Mouse (Mus musculus) thymus, postnatal 4 days (tissue): Measurements from ENCODE around the gene Dnase1l3.
"Not testable (repeated sequence)": the region's sequence is repeated elsewhere in the genome, so short reads cannot be mapped to it uniquely, and the experiment has no call there.

Experiments
- DNase-seq: peaks from one replicate; pipeline ENCODE4 v3.0.0; 2021

Dnase1l3 gene

DNA sequence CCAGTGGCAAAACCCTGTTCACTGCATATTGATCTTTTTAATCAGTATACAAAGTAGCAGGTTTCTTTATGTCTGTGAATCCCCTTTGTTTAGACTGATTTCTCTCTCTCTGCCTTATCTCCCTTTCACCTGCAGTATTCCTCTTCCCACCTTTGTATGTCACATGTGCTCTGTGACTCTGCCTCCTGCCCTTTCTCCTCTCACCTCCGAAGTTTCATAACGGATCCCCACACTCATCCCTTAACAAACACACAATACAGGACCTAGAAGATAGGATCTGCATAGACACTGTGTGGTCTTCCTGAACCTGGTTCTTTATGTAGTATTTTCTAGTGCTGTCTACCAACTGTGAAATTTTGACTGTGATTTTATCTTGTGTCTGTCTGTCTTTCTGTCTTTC, 16.9 kb upstream of the Dnase1l3 start:
- no peak for DNase-seq

DNA sequence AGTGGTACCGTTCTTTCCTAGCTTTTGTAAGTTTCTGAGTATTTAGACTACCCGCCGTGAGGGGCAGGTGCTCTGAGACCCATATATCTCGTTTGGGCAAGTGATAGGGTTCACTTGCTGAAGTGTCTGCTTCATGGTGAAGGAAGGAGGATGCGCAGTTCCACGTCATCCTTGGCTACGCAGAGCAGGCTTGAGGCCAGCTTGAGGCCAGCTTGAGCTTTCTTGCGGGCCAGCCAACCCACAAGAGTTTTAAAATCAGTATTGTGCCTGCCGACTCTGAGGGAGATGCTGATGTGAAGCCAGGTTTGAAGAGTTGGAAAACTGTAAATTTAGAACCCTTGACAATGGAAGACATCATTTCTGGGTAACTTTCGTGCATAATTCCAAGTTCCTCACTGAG, 13.6 kb upstream of the Dnase1l3 start:
- no peak for DNase-seq

DNA sequence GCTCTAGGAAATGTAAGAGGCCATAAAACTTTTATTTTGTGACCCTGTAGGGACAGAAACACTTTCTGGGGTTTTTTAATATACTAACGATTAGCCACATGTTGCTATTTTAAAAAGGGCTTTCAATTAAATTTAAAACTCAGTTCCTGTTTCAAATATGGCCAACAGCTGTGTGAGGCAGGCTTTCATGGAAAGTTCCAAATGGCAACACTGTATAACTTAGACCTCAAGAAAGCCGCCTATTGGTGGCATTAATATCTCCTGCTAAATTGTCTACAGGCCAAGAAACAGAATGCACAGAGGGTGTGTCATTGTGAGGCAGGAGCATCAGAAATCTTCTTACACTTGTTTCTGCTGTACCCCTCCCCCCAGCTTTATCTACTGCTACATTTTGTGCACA, 13.1 kb upstream of the Dnase1l3 start:
- DNase-seq = no peak

DNA sequence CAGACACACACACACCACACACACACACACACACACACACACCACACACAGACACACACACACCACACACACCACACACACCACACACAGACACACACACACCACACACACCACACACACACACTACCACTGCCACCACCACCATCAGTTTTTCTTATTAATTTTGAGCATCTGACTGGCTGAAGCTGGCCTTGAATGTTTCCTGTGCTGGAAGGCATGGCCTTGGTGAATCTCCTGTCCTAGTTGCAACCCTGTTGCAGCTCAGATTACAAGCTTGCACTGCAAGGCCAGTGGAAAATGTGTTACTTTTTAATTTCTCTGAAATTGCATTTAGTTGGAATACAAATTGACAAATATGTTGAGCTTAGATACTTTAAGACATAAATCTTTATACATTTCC, 12.7 kb upstream of the Dnase1l3 start:
- DNase-seq = no peak

DNA sequence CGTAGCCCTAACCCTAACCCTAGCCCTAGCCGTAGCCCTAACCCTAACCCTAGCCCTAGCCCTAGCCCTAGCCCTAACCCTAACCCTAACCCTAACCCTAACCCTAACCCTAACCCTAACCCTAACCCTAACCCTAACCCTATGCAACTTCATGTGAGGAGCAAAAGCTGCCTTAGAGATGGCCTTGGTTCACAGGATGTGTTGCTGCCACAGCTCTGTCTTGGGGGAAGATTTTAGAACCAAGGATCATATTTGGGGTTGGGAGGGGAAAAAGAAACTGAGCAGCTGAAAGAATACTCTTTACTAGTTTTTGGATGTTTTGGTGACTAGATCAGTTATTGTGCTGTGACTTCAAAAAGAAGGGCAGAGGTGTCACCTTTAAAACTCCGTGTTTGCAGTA, 11.7 kb upstream of the Dnase1l3 start:
- DNase-seq = not testable (repeated sequence)

DNA sequence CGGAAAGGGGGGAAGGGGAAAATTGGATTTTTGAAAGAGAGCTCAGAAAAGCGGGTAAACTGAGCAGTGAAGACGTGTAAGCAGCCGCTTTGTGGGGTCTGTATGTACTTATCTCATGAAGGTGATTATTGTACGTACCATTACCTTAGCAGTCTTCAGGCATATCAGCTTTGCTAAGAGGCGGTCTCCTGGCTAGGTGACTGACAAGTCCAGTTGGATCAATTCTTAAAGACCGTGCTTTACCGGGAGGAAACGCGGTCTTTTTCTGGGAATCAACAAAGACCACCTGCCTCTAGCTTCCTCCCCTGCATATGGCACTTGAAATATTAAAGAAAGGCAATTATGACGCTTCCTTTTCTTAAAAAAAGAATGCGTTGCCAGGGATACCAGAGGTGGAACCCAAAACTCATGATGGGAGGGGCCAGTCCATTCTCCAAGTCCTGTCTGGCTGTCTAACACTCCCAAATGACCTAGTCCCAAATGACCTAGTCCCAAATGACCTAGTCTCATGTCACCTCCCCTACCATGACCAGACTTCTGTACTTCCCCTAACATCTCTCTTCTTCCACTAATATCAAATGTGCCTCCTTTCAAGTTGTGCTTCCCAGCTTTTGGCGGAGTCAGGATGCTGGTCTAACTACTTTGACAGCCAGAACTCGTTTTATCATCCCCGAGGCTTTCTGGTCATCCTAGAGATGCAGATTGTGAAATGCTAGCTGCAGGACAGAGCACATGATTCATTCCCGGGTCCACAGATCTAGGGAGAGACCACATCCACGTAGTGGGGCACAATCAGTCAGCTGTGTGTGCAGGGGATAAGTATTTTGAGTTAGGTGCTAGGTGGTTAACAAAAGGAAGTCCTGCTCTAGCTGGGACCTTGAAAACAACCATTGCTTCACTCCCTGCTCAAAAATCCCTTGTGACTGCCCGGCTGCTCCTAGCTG, 9.6 kb upstream of the Dnase1l3 start:
- DNase-seq = no peak

DNA sequence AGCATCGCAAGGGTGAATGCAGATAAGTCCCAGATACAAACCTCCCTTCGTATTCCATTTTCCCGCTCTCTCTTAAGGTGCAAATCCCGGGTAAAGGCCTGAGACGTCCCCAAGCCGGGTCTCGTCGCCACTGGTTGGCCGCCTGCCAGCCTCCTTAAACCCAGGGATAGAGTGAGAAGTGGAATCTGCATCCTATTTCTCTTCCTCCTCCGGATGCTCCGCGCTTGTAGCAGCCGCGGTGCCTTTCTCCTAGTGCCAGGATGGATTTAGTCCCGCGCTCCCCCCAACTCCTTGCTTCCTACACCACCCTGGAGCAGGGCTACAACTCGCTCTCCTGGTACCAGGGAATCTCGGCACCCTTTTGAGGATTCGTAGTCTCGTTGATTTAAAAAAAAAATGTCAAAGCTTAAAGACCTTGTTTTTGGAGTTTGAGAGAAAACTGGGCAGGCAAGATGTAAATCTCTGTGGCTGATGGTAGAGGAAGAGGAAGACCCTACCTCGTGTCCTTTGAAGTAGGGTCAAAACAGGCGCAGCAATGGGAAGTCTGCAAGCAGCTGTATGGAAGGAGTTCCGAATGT, 8.8 kb upstream of the Dnase1l3 start:
- peak; percentile 45 for DNase-seq

DNA sequence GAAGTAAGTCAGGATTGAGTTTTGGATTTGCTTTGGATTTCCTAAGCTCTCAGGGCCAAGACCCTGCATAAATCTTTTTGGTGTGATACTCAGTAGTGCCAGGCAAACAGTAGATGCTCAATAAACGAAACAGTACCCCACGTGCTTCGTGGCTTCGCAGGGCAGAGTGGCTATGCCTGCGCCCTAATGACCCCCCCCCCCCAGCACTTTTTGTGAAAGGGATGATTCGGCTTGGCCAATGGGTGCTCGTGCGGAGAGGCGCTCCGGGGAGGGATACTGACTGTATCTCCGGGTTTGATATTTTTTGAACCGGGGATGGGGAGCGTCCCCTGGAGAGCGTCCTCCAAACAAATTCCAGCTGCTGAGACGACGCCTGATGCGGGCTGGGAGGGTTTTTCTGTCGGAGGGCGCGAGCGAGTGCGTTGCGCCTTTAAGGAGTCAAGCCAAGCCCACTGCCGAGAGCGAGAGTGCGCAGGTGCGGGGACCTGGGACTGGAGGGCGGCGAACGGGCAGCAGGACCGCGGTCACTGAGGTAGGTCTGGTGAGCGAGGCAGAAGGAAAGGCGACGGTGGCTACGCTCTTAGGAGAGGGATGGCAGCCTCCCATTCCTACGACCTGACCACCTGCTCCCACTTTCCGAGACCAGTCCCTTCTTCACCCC, 8.2 kb upstream of the Dnase1l3 start, which contains the start of gene Abhd6:
Gene Abhd6, plus strand, starts transcription at position 471 of the 661 bp plus-strand sequence.
- peak; percentile 91 for DNase-seq

DNA sequence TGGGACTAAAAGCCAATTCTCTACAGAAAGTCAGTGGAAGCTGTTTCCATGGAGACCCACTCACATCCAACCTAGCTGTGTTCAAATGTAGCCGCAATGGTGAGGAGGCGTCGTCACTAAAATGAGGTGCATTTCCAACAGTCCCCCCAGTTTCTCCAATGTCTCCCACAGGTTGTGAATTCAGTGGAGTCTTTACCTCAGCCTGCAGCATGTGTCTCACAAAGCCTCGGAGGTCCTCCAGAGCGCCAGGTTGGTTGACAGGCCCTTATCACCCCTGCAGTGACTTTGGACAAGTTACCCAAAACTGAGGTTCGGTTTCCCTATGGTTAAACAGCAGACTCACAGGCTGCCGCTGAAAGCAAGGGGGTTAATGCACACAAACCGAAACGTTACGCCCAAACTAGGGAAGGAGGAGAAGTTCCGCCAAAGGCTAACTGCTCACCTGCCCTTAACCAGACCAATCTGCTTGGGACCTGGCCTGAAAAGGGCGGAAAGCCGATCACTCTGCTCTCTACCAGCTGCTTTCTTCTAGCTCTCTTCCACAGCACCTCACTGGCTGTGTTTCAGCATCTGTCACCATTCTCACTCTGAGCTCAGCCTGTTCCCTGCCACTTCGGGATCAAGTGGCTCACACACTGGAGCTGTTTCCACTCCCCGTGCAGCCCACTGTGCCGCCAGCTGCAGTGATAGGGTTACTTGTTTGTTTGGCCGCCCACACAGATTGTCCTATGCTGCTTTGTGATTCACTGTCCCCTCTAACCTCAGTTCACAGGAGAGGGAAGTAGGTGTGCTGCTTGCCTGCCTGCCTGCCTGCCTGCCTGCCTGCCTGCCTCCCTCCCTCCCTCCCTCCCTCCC, 6.7 kb upstream of the Dnase1l3 start:
- DNase-seq = peak; percentile 30

DNA sequence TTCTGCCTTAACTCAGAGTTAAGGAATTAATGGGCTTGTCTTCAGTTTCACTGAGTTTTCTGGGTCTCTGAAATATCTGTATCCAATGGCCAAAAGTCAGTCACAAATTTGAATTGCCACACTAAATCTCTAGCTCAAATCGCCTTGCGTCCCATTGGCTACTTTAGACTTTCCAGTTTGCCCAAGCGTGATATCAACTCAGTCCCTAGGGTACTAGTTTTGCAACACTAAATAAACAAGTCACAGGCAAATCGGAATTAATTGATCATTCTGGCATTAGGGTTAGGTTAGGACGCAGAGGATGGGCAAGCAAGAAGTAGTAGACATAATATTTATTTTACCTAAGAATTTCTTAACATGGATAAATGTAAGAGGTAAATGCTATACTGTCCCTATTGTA, 5.9 kb upstream of the Dnase1l3 start:
- DNase-seq = no peak

DNA sequence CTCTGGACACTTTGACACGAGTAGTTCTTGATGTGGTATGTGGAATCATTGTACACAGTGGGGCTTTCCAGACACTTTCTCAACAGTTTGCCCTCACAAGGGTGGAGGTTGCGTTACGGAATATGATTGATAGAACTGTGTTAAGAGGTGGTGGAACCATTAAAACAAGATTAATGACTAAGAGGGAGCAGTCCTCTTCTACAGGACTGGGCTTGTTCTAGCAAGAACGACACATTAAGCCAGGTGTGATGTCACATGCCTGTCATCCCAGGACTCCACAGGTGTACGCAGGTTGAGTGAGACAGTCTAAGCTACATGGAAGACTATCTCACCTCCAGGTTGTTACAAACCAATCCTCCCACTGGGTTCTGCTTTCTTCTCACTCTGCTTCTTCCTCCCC, 5.1 kb upstream of the Dnase1l3 start:
- DNase-seq = no peak

DNA sequence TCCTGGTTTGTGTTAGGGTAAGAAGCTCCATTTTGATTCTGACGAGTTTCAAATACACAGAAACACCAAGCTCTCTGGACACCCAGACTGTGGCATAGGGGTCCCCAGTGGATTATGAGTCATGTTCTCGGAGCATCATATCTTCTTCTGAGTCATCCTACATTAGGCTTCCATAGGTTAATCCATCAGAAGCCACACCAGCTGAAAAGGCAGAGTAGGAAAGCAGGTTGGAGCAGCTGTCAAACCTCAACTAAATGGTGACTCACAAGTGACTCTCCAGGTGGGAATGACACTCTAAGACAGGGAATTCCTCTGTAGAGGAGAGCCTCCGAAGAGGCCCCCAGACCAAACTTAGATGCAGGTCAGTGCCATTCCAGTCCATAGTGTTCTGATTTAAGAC, 4.7 kb upstream of the Dnase1l3 start:
- no peak for DNase-seq

DNA sequence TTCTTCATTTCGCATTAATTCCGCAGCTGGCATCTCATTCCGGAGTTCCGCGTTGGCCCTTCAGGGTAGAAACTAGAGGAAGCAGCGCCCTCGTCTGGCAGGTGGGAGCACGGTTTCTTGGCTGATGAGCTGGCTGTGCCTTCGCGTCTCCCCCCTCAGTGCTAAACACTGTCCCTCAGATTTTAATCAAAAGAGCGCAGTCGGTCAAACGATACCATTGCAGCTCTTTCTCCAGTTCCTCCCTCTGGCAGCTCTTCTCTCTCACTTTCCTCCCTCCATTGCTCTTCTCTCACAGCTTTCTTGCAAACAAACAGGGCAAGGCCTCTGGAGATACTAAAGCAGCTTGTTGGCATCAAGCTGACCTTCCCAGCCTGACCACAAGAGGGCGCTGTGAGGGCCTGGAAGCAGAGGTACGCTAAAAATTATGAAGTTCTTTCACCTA, 2.9 kb upstream of the Dnase1l3 start:
- DNase-seq = peak; percentile 96

DNA sequence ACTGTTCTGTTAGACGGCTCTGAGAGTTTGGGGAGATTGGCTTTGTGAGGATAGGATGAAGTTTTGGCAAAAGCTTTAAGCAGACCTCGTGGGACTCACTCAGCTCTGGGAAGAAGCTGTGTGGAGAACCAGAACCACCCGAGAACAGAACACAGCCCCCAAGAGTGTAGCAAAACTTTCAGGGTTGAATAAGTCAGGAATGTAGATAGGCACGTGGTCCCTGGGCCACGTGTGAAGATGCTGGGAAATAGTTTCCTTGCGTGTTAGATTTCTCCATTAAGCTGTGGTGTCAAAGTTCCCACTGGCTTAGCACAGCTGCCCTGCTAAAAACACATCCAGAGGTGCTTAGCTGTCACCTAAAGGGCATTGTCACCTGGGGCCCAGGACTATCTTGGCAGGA, 2.2 kb downstream of the Dnase1l3 start:
- DNase-seq = no peak

DNA sequence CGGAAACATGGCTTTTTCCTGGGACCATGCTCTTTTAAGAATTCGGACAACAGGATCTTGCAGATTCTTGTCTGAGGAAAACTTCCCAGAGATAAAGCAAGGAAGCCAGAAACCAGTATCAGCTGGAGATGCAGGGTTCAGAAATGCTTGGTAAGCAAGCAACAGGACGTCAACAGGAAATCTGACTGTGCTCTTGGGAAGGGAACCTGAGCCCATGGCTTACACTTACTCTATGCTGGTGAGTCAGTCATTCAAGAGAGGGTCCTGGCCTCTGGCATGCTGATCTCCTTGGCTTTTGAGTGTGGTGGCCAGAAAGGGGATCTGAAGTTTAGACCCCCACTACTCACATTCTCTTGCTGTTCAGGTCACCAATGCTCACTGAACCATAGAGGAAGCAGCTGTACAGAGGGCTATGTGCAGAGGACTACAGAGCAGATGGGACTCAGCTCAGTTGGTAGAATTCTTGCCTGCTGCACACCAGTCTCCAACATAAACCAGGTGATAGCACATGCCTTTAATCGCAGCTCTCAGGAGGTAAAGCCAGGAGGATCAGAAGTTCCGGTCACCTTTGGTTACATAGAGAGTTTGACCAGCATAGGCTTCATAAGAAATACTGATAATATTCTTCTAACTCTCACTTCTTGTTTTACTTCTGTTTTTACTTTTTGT, 3.1 kb downstream of the Dnase1l3 start:
- no peak for DNase-seq

DNA sequence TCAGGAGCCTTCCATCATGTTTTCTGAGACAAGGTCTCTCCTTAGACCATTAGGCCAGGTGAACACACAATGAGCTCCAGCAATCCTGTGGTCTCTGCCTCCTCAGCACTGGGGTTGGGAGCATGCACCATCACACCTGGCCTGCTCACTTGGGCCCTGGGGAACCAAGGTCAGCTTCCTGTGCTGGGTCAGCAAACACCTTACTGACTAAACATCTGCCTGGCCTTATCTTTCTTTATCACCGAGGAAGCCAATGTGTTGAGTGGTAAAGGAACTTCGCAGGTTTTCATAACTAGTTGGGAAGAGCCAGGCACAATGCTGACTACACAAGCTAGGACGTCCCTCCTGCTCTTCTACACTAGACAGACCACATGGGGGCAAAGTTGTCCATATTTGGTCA, 4.4 kb downstream of the Dnase1l3 start:
- no peak for DNase-seq

DNA sequence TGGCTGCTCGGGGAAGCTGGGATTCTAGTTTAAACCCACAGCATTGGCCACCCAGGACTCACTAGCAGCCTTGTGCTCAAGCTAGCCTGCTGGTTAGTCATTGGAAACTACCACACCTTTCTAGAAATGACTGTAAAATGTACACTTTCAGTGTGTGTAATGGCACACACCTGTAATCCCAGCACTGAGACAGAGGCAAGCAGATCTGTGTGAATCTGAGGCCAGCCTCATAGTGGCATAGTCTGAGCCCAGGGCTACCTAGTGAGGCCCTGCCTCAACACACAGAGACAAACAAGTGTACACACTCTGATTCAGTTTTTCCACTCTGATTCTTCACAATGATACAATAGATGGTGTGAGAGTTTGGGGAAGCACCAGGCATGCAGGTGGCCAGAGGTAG, 5.0 kb downstream of the Dnase1l3 start:
- no peak for DNase-seq

DNA sequence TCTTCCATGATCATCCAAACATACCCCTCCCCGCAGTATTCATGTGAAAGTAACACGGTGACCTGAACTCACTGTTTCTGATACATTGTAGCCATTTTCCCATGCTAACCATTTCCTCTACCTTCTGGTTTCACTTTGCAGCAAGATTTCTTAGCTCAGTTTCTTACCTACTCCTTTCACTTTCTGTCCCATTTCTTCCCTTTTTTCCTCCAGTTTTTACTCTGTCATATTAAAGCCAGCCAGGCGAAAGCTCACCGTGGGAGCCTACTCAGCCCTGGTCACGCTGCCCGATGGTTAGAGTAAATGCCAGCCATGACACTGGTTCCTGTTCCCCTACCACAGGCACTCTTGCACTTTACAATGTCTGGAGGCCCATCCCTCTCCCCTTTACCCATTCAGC, 7.5 kb downstream of the Dnase1l3 start:
- no peak for DNase-seq

DNA sequence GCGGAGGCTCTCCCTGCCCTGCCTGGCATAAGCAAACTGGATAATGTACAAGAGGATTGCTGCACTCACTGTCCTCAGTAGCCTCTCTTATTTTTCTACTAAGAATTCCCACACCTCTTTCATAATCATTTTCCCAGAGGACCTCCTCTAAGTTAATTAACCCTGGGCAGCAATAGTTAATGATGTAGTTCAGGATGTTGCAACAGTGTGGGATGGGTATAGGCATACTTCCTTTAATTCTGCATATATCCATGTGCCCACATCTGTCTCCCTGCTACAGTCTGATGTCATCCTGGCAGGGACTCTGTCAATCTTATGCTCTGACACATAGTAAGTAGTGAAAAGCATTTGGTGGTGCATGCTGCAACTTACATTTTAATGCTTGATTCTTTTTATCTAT, 13.1 kb downstream of the Dnase1l3 start:
- no peak for DNase-seq

DNA sequence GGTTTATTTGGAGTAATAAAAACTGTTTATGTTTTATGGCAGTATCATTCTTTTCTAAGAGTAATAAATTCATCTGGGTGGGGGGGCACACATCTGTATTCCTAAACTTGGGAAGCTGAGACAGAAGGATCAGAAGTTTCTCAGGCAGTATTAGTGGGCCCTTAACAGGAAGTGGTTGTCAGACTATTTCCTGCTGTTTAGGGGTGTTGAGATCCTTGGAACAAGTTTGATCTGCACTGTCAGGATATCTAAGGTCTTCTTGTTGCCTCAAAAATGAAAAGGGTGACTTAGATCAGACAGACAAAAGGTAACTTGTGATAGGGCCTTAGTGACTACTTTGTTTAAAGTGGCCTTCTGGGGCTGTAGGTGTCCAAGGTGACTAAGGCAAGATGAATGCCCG, 16.2 kb downstream of the Dnase1l3 start:
- DNase-seq = no peak

DNA sequence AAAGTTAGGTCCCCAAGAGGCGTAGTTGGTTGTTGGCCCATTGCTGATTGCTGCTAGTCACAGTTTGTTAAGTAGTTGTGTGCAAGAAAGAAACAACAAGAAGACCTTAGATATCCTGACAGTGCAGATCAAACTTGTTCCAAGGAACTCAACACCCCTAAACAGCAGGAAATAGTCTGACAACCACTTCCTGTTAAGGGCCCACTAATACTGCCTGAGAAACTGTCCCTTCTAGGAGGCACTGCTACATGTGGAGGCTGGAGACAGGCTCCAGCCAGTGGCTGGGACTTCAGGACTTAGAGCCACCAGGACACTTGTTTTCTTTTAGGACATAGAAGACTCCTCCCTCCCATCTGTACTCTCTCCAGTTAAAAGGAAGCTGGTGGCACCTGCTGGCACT, 16.9 kb downstream of the Dnase1l3 start:
- DNase-seq = no peak

DNA sequence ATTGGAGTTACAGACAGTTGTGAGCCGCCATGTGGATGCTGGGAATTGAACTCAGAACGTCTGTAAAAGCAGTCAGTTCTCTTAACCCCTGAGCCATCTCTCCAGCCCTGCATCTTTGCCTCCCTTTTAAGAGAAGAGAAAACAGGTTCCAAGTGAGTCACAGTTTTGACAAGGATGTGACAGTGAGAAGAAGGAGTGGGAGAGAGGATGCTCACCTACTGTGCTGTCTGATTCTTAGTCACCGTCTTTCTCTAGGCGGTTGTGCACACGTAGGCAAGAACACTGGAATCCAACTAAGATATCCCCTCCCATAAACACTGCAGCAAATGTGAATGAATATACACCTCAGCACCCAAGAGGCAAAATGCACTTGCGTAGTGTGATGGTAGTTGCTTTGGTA, 19.2 kb downstream of the Dnase1l3 start:
- DNase-seq = no peak
